Mouse (Mus musculus) kidney, adult 8-10 months (tissue): ENCODE measurements around the gene Chchd2.
A peak's percentile ranks its signal among the peaks of the same experiment; 100 is the strongest.
"Not testable (repeated sequence)": the region's sequence is repeated elsewhere in the genome, so short reads cannot be mapped to it uniquely, and the experiment has no call there.

Experiments used
- DNase-seq, 2 experiments: peaks; one replicate each; pipeline ENCODE4 v3.0.0; 2022

The Chchd2 gene

DNA sequence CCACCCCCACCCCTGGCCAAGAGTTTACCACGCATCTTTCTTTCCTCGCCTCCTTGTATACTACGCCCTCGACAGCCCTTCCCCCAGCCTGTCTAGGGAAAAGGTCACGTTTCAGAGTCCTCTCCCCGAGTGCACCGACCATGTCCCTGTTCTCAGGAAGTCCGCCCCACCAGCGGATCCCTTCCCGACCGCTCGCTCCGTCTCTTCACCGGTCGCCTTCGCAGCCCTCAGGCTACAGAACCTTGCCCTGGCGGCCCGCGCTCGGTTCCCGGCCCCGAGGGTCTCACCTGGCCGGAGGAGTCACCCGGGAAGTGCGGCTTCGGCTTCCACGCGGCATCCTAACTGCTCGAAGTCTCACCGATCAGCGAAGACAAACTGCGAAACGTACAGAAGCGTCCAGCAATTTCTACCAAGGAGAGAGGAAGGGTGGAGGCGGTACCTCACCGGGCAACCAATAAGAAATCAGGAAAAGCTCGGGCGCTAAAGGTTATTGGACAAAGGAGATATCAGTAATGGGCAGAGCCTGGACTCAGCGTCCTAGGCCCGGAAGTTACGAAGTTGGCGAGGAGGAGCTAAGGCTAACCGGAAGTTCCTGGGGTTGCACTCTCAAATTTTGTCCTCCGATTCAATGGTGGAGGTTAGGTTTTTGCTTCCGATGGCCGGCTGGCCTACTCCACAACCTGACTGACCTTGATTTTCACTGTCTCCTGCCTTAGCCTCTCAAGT is at the start of gene Chchd2:
Gene Chchd2 (minus strand): TSS at position 560 of the 726 bp plus-strand sequence.
- DNase-seq, result peak; percentile 96 to 97

DNA sequence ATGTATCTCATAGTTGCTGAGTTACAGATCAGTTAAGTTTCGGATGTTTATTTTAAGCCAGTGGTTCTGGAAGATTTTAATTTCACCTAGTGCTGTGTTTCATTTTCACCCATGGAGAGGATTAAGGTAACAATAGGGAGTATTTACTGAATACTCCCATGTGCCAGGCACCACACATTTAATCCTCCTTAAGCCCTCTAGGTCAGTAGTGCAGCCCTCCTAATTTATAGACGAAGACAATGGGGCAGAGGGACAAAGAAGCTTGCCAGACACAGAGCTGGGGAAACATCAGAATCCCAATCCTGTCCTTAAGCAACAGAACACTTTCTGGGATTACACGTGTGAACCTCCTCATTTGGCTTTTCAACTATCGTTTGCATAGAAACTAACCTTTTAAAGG is 49.7 kb upstream of the Chchd2 start:
- DNase-seq, result no peak

DNA sequence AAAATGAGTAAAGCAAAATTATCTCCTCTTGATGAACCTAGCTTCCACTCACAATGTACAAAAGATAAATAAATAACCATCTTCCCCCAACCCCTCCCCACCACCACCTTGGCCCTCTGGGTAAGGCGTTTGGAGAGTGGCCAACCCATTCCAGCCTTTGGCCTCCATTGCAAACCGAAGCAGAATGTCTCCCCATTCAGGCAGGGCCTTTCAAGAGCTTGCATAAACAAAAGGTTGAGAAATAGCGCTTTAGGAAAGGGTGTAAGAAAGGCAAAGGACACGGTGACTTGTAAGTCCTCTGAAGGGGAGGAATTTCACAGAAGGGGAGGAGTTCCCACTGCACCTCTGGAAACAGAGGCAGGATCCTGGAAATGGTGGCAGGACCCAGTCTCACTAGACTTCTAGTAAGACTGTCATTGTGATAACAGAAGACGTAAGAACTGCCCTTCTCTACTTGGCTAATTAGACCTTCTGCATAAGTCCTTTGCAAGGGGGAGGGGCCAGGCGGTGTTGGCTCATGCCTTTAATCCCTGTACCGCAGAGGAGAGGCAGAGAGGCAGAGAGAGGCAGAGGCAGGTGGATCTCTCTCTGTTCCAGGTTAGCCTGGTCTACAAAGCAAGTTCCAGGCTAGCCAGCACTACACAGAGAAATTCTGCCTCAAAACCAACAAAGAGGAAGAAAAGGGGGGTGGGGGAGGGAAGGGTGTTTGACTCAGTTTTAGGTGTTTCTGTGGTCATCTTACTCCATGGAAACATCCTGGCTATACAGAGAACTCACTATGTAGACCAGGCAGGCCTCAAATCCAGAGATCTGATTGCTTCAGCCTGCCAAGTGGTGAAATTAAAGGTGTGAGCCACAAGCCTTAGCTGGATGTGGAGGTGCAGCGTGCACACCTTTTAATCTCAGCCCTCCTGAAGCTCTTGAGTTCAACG is 42.9 kb upstream of the Chchd2 start:
- DNase-seq, result peak; percentile 69 to 75

DNA sequence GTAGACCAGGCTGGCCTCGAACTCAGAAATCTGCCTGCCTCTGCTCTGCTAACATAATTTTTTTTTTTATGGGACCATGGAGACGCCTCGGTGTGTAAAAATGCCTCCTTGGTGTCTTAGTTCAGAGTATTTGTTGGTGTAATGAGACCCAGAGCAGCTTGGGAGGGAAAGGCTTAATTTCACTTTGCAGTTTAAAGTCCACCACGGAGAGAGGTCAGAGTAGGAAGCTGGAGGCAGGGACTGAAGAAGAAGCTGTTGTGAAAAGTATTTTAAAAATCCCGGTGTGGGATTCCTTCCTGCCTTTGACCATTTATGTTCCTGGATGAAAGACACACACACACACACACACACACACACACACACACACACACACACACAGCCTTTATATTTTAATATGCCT is 38.7 kb upstream of the Chchd2 start:
- DNase-seq, result peak; percentile 26 to 67

DNA sequence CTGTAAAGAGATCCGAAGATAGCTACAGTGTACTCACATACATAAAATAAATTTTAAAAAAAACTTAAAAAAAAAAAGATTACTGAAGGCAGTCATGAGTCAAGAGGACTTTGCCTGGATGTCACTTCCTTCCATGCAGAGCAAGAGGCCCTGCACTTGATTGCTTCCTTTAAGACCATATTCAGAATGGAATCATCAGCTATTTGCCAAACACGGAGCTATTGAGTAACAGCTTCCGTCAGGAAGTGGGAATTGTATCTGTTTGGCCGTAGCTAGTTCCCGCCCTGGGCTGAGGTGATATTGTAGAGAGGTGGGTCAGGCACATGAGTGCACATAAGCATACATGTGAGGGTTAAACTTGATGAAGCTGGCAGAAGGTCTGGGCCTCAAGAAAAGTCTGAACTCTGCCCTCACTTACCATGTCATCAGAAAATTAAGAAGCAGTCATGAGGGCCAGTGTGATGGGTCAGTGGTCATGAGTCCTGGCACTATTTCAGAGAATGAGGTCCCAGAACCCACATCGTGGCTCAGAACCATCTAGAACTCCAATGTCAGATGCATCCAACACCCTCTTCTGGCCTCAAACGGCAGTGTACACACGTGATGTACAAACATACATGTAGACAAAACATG is 37.7 kb upstream of the Chchd2 start:
- DNase-seq, result peak; percentile 66 to 72

DNA sequence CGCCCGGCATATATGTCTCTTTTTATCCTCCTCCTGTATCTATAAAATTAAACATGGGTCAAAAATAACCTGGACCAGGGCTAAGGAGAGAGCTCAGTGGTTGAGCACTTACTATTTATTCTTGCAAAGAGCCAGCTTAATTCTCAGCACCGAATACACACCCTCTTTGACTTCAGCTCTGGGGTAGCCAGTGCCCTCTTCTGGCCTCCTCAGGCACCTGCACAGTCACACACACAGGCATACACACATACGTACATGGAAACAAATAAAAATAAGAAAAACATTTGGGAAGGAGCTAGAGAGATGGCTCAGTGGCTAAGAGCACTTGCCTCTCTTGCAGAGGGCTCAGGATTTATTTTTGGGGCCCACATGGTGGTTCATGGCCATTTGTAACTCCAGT is 34.7 kb upstream of the Chchd2 start:
- DNase-seq, result no peak

DNA sequence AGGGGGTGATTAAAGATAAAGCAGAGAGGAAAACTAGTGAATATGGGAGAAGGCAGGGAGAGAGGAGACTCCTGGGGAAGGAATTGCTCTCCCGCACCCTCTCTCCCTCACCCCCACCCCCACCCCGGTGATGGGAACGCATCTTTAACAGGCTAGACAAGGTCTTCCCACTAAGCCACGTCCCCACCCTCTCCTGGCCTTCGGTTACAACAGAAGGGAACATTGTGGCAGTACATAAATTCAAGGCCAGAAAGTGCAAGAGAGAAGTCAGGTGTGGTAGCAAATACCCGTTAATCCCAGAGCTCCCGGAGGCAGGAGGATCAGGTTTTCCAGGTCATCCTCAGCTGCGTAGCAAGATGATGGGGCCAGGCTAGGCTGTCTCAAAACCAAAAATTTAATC is 32.0 kb upstream of the Chchd2 start:
- no peak for DNase-seq

DNA sequence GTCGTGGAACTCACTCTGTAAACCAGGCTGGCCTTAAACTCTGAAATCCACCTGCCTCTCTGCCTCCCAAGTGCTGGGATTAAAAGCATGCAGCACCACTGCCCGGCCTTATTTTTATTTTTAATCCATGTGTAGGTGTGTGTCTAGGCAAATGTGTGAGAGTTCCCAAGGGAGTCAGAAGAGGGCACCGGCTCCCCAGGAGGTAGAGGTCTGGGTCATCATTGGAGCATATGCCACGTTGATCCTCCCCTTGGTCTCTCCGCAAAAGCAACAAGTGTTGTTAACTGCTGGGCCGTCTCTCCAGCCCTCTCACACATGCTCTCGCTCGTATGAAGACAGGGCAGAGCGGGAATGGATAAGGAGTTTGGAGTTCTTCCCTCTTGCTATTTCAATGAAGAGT is 31.5 kb upstream of the Chchd2 start:
- no peak for DNase-seq

DNA sequence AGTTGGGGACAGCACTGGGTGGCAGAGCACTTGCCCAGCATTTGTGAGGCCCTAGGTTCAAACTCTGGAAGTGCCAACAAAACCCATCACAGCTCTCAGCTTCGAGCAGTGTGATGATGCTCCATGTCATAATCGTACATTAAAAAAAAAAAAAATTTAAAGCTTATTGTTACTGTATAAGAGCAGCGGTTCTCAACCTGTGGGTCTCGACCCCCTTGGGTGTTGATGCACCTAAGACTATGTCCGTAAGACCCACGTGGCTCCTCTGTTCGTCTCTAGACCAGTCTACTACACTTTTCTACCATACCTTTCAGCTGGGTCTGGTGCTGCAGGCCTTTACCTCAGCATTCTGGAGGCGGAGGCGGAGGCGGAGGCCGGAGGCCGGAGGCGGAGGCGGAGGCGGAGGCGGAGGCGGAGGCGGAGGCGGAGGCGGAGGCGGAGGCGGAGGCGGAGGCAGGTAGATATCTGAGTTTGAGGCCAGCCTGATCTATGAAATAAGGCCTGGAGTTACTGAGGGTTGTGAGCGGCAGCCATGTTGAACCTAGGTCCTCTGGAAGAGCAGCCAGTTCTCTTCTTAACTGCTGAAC is 30.9 kb upstream of the Chchd2 start:
- no peak for DNase-seq

DNA sequence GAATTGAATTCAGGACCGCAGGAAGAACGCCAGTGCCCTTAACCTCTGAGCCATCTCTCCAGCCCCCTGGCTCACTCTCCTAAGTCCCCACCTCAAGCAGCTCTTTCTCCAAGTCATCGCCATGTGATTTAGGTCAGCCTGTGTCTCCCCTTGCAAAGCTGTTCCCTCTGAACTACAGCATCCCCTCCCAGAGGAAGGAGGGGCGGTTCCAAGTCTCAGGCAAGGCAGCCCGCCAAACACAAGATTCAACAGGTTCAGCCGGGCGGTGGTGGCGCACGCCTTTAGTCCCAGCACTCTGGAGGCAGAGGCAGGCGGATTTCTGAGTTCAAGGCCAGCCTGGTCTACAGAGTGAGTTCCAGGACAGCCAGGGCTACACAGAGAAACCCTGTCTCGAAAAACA is 28.2 kb upstream of the Chchd2 start:
- not testable (repeated sequence) for DNase-seq

DNA sequence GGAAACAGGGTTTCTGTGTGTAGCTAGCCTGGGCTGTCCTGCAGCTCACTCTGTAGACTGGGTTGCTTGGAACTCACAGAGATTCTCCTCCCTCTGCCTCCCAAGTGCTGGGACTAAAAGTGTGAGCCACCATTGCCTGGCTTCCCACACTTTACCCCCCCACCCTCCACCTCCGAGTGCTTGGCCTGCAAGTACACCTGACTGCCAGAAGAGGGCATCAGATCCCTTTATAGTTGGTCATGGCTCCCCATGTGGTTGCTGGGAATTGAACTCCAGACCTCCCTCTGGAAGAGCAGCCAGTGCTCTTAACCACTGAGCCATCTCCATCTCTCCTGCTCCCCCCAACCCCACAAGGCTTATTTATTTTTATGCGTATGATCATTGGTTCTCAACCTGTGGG is 26.8 kb upstream of the Chchd2 start:
- DNase-seq, result no peak

DNA sequence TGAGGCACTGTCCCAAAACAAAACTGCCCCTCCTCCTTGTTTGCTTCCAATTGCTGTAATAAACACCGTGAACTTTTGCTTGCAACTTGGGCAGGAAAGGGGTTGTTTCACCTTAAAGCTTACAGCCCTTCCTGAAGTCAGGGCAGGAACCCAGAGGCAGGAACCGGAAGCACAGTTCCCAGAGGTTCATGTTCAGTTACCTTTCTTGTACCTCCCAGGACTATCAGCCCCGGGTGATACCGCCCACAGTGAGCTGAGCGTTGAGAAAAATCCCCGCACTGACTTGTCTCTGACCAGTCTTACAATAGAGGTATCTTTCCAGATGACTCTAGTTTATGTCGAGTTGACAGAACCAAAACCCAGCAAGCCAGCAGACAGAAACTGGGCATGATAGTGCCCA is 22.3 kb upstream of the Chchd2 start:
- DNase-seq, result no peak

DNA sequence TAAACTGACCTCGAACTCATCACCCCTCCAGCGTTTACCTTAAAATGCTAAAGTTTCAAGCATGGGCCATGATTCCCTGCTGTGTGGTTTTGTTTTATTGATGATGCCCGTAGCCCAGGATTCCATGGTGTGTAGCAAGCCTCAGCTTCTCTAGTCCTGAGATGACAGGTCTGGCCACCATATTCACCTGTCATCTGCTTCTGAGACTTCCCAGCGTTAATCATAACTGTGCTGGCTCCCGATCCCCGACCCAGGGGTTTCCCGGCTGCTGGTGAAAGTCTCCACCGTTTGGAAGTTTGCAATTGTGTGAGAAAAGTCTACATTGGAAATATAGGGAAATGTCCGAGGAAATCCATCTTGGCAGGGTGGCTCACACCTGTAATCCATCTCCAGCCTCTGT is 21.9 kb upstream of the Chchd2 start:
- DNase-seq, result no peak

DNA sequence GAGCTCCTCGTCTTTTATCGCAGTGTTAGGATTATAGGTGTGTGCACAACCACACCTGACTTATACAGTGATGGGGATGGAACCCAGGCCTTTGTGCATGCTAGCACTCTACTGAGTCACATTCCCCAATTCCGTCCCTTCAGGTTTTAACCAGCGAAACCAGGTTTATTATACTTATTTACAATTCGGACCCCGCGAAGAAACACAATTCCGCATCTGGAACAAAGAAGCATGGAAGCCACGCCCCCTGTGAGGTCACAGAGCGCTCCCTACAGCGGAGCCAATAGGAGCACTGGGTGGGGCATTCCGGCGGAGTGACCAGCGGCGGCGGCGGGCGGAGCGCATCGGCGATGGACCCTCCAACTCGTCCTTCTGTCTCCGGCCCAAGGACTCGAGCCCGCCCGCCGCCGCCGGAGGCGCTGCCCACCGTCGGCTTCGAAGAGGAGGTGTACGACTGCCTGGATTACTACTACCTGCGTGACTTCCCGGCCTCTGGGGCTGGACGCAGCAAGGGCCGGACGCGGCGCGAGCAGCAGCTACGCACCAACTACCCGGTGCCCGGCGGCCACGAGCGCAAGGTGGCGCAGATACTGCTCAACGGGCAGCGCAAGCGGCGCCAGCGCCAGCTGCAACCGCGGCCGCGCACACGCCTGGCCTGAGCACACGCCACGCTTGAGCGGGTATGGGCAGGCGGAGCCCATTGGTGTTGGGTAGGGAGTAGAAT is 21.1 kb upstream of the Chchd2 start, which contains the start of gene Nupr1l:
Gene Nupr1l (plus strand): TSS at position 299 of the 724 bp plus-strand sequence.
- peak; percentile 88 to 91 for DNase-seq

DNA sequence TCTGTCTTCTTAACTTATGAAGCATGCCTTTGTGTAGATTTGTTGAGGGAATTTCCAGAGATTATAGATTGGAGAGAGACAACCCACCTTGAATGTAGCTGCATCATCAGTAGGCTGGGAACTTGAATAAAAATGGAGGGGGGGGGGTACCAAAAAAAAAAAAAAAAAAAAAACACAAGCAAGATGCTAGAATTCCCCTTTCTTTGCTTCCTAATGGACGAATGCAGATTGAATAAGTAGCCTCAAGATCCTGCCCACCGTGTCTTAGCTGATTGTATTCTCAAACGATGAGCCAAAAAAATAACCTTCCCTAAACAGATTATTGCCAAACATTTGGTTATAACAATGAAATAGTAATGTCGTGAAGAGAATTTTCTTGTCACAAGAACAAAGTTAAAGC is 20.5 kb upstream of the Chchd2 start:
- DNase-seq, result no peak

DNA sequence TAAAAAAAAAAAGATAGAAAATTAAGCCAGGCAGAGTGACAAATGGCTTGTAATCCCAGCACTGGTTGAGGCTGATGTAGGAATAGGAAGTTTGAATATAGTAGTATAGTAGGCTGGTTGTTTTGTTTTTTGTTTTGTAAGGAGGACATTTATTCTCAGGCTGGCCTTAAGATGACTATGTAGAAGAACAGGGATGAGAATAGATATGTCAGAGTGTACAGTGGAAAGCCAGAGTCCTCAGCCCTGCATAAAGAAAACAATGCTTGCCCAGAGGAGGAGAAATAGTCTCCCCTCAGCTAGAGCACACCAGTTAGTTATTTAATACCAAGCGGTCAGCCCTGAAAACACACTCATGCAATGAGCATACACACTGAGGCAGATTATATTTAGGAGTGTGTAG is 11.2 kb upstream of the Chchd2 start, which contains the start of gene Phkg1:
Gene Phkg1 (minus strand): TSS at position 101 of the 400 bp plus-strand sequence.
- no peak for DNase-seq

DNA sequence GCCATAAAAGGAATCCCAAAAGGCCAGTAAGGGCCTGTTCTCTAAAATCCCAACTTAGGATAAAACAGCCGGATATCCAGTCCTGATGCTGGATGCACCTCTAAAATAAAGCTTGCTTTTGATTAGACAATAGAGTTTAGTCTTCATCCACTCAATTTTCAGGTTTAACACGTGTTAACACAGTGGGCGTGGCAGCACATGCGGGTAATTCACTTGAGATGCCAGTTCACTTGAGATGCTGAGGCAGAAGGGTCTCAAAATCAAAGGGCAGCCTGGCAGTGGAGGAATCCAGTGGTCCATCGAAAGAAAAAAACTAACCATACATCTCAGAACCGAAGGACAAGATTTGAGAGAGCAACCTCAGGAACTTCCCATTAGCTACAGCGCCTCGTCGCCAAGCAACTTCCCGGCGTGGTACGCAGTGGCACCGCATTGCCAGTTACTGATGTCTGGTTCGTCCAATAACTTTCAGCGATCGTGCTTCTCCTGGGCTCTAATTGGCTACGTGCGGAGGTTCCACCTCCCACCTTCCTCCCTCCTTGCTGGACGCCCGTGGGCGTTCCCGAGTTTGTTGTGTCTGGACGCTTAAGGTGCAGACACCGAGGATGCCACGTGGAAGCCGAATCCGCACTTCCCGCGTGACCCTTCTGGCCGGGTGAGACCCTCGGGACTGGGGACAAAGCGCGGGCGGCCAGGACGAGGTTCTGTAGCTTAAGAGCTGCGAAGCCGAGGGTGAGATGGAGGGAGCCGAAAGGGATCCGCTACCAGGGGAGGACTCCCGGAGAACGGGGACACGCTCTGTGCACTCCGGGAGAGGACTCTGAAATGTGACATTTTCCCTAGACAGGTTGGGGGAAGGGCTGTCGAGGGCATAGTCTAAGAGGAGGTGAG is 8.2 kb upstream of the Chchd2 start, which contains the start of gene Zbed5:
Gene Zbed5 (plus strand): TSS at position 526 of the 891 bp plus-strand sequence.
- DNase-seq, result peak; percentile 91 to 92

DNA sequence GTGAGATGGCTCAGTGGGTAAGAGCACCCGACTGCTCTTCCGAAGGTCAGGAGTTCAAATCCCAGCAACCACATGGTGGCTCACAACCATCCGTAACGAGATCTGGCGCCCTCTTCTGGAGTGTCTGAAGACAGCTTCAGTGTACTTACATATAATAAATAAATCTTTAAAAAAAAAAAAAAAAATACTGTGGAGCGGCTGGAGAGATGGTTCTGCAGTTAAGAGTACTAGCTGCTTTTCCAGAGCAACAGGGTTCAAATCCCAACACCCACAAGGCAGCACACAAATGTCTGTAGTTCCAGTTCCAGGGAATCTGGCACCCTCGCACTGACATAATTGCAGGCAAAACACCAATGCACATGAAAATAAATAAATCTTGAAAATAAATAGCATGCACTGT is 3.1 kb upstream of the Chchd2 start:
- not testable (repeated sequence) for DNase-seq

DNA sequence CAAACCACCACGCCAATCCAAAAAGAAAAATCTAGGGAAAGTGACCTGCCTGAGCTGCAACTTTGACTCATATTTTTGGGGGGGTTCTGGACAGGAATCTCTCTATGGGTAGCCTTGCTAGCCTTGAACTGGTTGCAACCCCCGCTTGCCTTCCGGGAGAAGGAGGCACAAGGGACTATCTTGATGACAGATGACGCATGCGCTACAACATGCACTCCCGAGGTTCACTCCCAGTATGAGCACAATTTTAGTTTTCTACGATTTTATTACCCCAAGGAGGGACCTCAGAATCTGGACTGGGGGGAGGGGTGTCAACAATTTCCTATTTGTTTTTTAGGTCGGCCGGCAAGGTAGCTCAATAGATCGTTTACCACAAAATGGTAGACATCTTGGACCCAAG is 999 bp downstream of the Chchd2 start:
- no peak for DNase-seq

DNA sequence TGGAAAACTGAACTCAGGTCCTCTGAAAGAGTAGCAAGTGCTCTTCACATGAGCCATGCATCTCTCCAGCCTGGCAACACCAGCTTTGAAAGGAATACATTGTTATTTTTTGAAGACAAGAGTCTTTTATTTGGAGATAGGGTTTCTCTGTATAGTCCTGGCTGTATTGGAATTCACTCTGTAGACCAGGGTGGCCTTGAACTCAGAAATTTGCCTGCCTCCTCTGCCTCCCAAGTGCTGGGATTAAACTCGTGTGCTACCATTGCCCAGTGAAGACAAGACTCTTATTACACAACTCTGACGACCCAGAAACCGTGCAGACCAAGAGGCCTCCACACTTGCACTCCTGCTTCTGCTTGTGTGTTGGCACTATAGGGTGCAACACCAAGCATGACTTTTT is 7.4 kb downstream of the Chchd2 start:
- no peak for DNase-seq

DNA sequence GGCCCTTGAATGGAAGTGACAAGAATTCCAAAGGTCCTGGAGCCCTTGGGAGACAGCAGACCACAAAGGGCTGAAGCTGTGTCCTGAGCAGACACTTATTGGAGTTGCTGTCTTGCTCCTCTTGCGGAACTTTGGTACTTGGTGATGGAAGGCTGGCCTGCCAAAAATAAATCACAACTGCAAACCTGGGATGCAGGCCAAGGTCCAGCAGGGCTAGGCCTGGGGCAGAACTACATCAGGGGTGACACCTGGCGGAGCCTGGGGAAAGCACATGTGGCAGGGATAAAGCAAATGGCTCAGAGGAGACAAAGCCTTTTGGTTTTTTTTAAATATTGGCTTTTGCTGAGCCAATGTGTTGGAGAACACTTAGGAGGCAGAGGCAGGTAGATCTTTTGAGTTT is 8.3 kb downstream of the Chchd2 start:
- peak; percentile 85 to 91 for DNase-seq
